Mouse (Mus musculus) CD4-positive naive resting alpha-beta T cell, adult 57 days (primary cell): ENCODE measurements around the gene Lrrc18. TPM values are rescaled to one million over a fixed set of nuclear protein-coding genes. Genes with fewer than 3 reads are reported as not detected.

Experiments used
- total RNA-seq: library from RNA; stranded (reverse); gene quantifications from one replicate; pipeline ENCODE4 v1.2.4, GENCODE M21; 2023

The Lrrc18 gene
- total RNA-seq: not detected

DNA sequence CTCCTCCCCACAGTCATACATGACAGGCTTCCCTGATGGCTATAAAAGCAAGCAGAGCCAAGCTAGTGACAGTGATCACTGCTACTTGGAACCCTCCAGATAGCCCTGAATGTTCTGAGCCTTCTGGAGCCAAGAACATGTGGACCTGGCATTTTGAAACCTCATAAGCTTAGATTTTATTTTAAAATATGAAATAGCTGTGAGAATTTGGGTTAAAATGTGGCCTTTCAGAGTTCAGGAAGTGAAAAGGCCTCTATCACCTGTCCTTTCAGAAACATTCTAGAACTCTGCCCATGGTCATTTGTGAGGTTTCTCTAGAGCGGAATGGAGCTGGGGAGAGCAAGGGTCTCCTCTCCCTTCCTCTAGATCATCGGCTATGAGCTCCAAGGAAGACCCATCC lies at the start of gene Lrrc18:
Gene Lrrc18, plus strand, starts transcription at position 301 of the 400 bp plus-strand sequence.

Other genes with a start within 250 kb of the Lrrc18 start
- gene Tmem273, start 205.4 kb upstream of the Lrrc18 start, total RNA-seq: 0.53 TPM
- not detected for gene Fam170b, start 157.4 kb upstream of the Lrrc18 start, total RNA-seq
- gene Vstm4, start 134.6 kb upstream of the Lrrc18 start, total RNA-seq: not detected
- gene Wdfy4, start 194.1 kb downstream of the Lrrc18 start, total RNA-seq: 20.2 TPM
- gene Arhgap22, start 222.6 kb downstream of the Lrrc18 start, total RNA-seq: not detected